8 mouse cellular contexts compared by ENCODE assay signal in the genomic region with DNA sequence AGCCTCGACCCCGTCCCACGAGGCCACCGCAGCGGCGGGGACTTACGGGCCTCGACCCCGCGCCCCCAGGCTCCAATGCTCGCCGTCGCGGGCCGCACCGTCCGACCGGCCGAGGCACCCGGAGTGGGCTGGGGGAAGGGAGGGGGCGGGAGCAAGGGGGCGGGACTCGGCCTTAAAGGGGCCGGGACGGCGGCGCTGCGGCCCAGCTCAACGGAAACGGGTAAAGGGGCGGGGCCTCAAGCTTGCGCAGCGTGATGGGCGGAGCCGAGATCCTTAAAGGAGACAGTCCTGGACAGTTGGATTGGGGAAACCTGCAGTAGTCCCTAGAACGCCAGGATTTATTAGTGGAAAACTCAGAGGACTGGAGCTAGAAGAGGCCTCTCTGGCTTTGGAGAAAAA. TPM values are rescaled to one million over a fixed set of nuclear protein-coding genes. Genes with fewer than 3 reads are reported as not detected.
DNase-seq lines count a peak whose midpoint lies in the region; ATAC-seq and TF ChIP-seq lines count a peak whose summit lies in the region.

A gene (minus strand): TSS at position 141 of the 399 bp plus-strand sequence.

- peak within 1 kb of the TSS; percentile 97 for H3K4me3 ChIP-seq in bone marrow macrophage, adult 2 months (ENCODE audit: insufficient read depth, low read length)
- H3K4me3 ChIP-seq in embryonic fibroblast, embryonic 13.5 days (ENCODE audit: insufficient read depth, low read length) = peak within 1 kb of the TSS; percentile 84
- peak within 1 kb of the TSS; percentile 84 for H3K4me3 ChIP-seq in heart, embryonic 10.5 days
- peak within 1 kb of the TSS; percentile 92 for H3K4me3 ChIP-seq in kidney, embryonic 15.5 days (replicated peaks)

- H3K27ac ChIP-seq in bone marrow macrophage, adult 2 months (ENCODE audit: insufficient read depth, low read depth, low read length) = peak within 1 kb of the TSS; percentile 74
- H3K27ac ChIP-seq in embryonic fibroblast, embryonic 13.5 days (ENCODE audit: insufficient read depth, low read length) = peak within 1 kb of the TSS; percentile 84
- peak within 1 kb of the TSS; percentile 90 for H3K27ac ChIP-seq in heart, embryonic 10.5 days
- H3K27ac ChIP-seq in kidney, embryonic 15.5 days = peak within 1 kb of the TSS; percentile 89

- H3K9me3 ChIP-seq in heart, embryonic 10.5 days = no peaks in the 10 kb centered on the region
- no peaks in the 10 kb centered on the region for H3K9me3 ChIP-seq in kidney, embryonic 15.5 days (replicated peaks)

- H3K27me3 ChIP-seq in heart, embryonic 10.5 days (ENCODE audit: insufficient read depth, poor library complexity, severe bottlenecking) = no peaks in the 10 kb centered on the region
- H3K27me3 ChIP-seq in kidney, embryonic 15.5 days = no peaks in the 10 kb centered on the region

- H3K4me2 ChIP-seq in kidney, embryonic 15.5 days = peak within 1 kb of the TSS; percentile 76

- peak within 1 kb of the TSS; percentile 83 for H3K9ac ChIP-seq in kidney, embryonic 15.5 days

- WGBS in heart, embryonic 10.5 days = under 1% methylated on average over 36 of the region's 36 CpGs
- under 1% methylated on average over 31 of the region's 36 CpGs for WGBS in kidney, embryonic 15.5 days

- DNase-seq in A20 (ENCODE audit: low read depth, low spot score) (peak; percentile 92), liver (peak; percentile 97)
- DNase-seq in heart, embryonic 10.5 days (ENCODE audit: low spot score) = peak; percentile 96
- DNase-seq in spleen, postnatal 4 days (ENCODE audit: low spot score in 2 of 2) = peak; percentile 95 to 96

- H3K36me3 ChIP-seq in heart, embryonic 10.5 days = peaks cover 24% of the 10 kb centered on the region
- H3K36me3 ChIP-seq in kidney, embryonic 15.5 days = peaks cover 30% of the 10 kb centered on the region; the same call in 1 of the 2 replicates

- H3K4me1 ChIP-seq in bone marrow macrophage, adult 2 months (ENCODE audit: control insufficient read depth, insufficient read depth, low read length) = peaks cover 3% of the 10 kb centered on the region; the same call in 1 of the 2 replicates
- H3K4me1 ChIP-seq in embryonic fibroblast, embryonic 13.5 days (ENCODE audit: control insufficient read depth, insufficient read depth, low read length) = peaks cover 4% of the 10 kb centered on the region; the same call in 1 of the 2 replicates
- peaks cover 17% of the 10 kb centered on the region for H3K4me1 ChIP-seq in heart, embryonic 10.5 days
- peaks cover 17% of the 10 kb centered on the region for H3K4me1 ChIP-seq in kidney, embryonic 15.5 days

- TF ChIP-seq POLR2A in bone marrow macrophage, adult 2 months (IDR thresholded peaks at IDR 0.05; ENCODE audit: borderline replicate concordance, low read depth, low read length) = no peak
- peak; percentile 68 for TF ChIP-seq POLR2A in embryonic fibroblast, embryonic 13.5 days (IDR thresholded peaks at IDR 0.05; ENCODE audit: low read depth, low read length)

- ATAC-seq in kidney, embryonic 15.5 days (replicated peaks; ENCODE audit: low FRiP score) = peak; percentile 96
- ATAC-seq in monocyte, adult 5-6 weeks (replicated peaks; ENCODE audit: insufficient number of reproducible peaks, low FRiP score, low TSS enrichment, poor library complexity, severe bottlenecking) = peak; percentile 82

- TF ChIP-seq CTCF in bone marrow macrophage, adult 2 months (IDR thresholded peaks at IDR 0.05; ENCODE audit: low read depth, low read length) = no peak
- TF ChIP-seq CTCF in embryonic fibroblast, embryonic 13.5 days (IDR thresholded peaks at IDR 0.05; ENCODE audit: borderline replicate concordance, insufficient read depth, low read length) = no peak

RNA-seq across cellular contexts. Expression of the gene that starts here (rescaled TPM):
- polyA plus RNA-seq in bone marrow macrophage, adult 2 months (2012; ENCODE audit: insufficient read depth, insufficient read length, missing spikeins) = 28.8 and 32.5 TPM in 2 replicates
- 36.1 and 40.0 TPM in 2 replicates for polyA plus RNA-seq in embryonic fibroblast, embryonic 13.5 days (2011; ENCODE audit: insufficient read length, low read depth, missing spikeins)
- 25.5 and 31.9 TPM in 2 replicates for polyA plus RNA-seq in heart, embryonic 10.5 days (2016; fragmentation: Nextera tagmentation; extraction: Ambion mirVana)
- polyA plus RNA-seq in kidney, embryonic 15.5 days (2015; fragmentation: Nextera tagmentation; extraction: Ambion mirVana) = 40.6 and 46.4 TPM in 2 replicates
- 17.3 to 24.2 TPM (median 20.2 TPM) in 3 replicates for total RNA-seq in monocyte, adult 5-6 weeks (2017)

Comparison
In these comparisons a context has a peak if more than half of its experiments do, and no peak if none do; other contexts are left out.
1. Peak in every context shown above with its lines: DNase-seq, ATAC-seq, H3K4me3 ChIP-seq and H3K27ac ChIP-seq.